Mouse (Mus musculus) myocyte (in vitro differentiated cells): Measurements from ENCODE around the gene Dis3l. TPM values are rescaled to one million over a fixed set of nuclear protein-coding genes. Genes with fewer than 3 reads are reported as not detected.

Source experiments
- H3K27me3 ChIP-seq: one replicate; pipeline ENCODE4 v1.6.1; 2011; ENCODE audit not compliant: control insufficient read depth, insufficient read depth, insufficient read length
- H3K36me3 ChIP-seq: one replicate; pipeline ENCODE4 v1.6.1; 2011; ENCODE audit not compliant: control insufficient read depth, insufficient read depth
- H3K4me2 ChIP-seq: one replicate; pipeline ENCODE4 v1.6.1; 2011; ENCODE audit warnings: low read depth, control low read depth
- H3K4me3 ChIP-seq: one replicate; pipeline ENCODE4 v1.5.1; 2011; ENCODE audit warnings: mild to moderate bottlenecking, control low read depth, moderate library complexity
- H3K79me2 ChIP-seq: one replicate; pipeline ENCODE4 v1.6.1; 2011; ENCODE audit not compliant: control insufficient read depth, insufficient read depth
- H3ac ChIP-seq: one replicate; pipeline ENCODE4 v1.6.1; 2011; ENCODE audit not compliant: control insufficient read depth, insufficient read length
- CEBPB ChIP-seq: IDR thresholded peaks from 2 replicates; pipeline ENCODE4 v1.6.1; 2011; ENCODE audit warnings: mild to moderate bottlenecking, moderate library complexity; ENCODE audit not compliant: poor library complexity, insufficient read depth, severe bottlenecking
- E2F4 ChIP-seq: IDR thresholded peaks from one replicate; pipeline ENCODE4 v1.6.1; 2011; ENCODE audit warnings: mild to moderate bottlenecking, control low read depth, moderate library complexity; ENCODE audit not compliant: insufficient read depth
- MAX ChIP-seq: IDR thresholded peaks from one replicate; pipeline ENCODE4 v1.6.1; 2011; ENCODE audit warnings: low read depth, mild to moderate bottlenecking, control low read depth
- MYOD1 ChIP-seq, 3 experiments: IDR thresholded peaks; one replicate each; pipeline ENCODE4 v1.6.1; 2011; ENCODE audit warnings: control low read depth in 2 of 3, low read depth in 2 of 3, mild to moderate bottlenecking in 2 of 3, moderate library complexity in 1 of 3; ENCODE audit not compliant: insufficient read length in 2 of 3, control insufficient read depth in 1 of 3
- MYOG ChIP-seq, 3 experiments: IDR thresholded peaks; one replicate each; pipeline ENCODE4 v1.6.1; 2011; ENCODE audit warnings: control low read depth in 2 of 3, low read depth in 2 of 3, mild to moderate bottlenecking in 2 of 3; ENCODE audit not compliant: insufficient read length in 2 of 3, control insufficient read depth in 1 of 3, insufficient read depth in 1 of 3
- POLR2A ChIP-seq: IDR thresholded peaks from one replicate; pipeline ENCODE4 v1.6.1; 2011; ENCODE audit warnings: low read depth, mild to moderate bottlenecking, control low read depth, moderate library complexity; ENCODE audit not compliant: insufficient read length
- POLR2AphosphoS2 ChIP-seq: IDR thresholded peaks from one replicate; pipeline ENCODE4 v1.6.1; 2011; ENCODE audit warnings: low read depth, control low read depth; ENCODE audit not compliant: insufficient read length
- REST ChIP-seq: IDR thresholded peaks from one replicate; pipeline ENCODE4 v1.6.1; 2011; ENCODE audit warnings: mild to moderate bottlenecking, control low read depth, moderate library complexity; ENCODE audit not compliant: insufficient read depth, insufficient read length
- SRF ChIP-seq: IDR thresholded peaks from one replicate; pipeline ENCODE4 v1.6.1; 2011; ENCODE audit warnings: low read depth; ENCODE audit not compliant: control insufficient read depth, insufficient read length
- TCF12 ChIP-seq: IDR thresholded peaks from one replicate; pipeline ENCODE4 v1.6.1; 2011; ENCODE audit warnings: mild to moderate bottlenecking, control low read depth; ENCODE audit not compliant: poor library complexity, insufficient read depth, severe bottlenecking
- TCF3 ChIP-seq: IDR thresholded peaks from one replicate; pipeline ENCODE4 v1.6.1; 2011; ENCODE audit warnings: low read depth, control low read depth; ENCODE audit not compliant: insufficient read length
- USF1 ChIP-seq: IDR thresholded peaks from one replicate; pipeline ENCODE4 v1.6.1; 2011; ENCODE audit warnings: low read depth, mild to moderate bottlenecking, control low read depth, moderate library complexity
- polyA plus RNA-seq: library from polyadenylated mRNA; unstranded; fragments of >200 nt; fragmentation: generic; extraction: Trizol; gene quantifications from one replicate; pipeline ENCODE4 v1.2.1, GENCODE M21; 2012; ENCODE audit warnings: missing spikeins

Gene Dis3l
- polyA plus RNA-seq, 1 experiment: 13.0 TPM

GRCm38 (mm10) chr9:64361231-64361950 lies 20.3 kb upstream of the Dis3l start:
- Histone ChIP-seq H3ac (no peak overlapping the region), H3K36me3 (no peaks in the 10 kb centered on the region), H3K4me2 (no peak overlapping the region), H3K4me3 (no peak overlapping the region), H3K27me3 (peaks cover 21% of the 10 kb centered on the region), H3K79me2 (no peaks in the 10 kb centered on the region)
- TF ChIP-seq POLR2AphosphoS2 (no peak), SRF (no peak), POLR2A (no peak), MYOG (IDR thresholded peaks at IDR 0.05; ENCODE audit: control insufficient read depth in 1 of 3, insufficient read depth in 1 of 3, insufficient read length in 2 of 3, low read depth in 2 of 3) (no peak), E2F4 (no peak), MYOD1 (IDR thresholded peaks at IDR 0.05; ENCODE audit: control insufficient read depth in 1 of 3, insufficient read length in 2 of 3, low read depth in 2 of 3) (no peak), USF1 (no peak), TCF12 (no peak), MAX (no peak), REST (no peak), CEBPB (no peak), TCF3 (no peak)

GRCm38 (mm10) chr9:64355627-64356026 lies 14.5 kb upstream of the Dis3l start:
- peaks cover 45% of the 10 kb centered on the region for H3K27me3 ChIP-seq
- no peak for TF ChIP-seq MYOG (IDR thresholded peaks at IDR 0.05; ENCODE audit: control insufficient read depth in 1 of 3, insufficient read depth in 1 of 3, insufficient read length in 2 of 3, low read depth in 2 of 3)
- TF ChIP-seq TCF3: no peak
- no peak for TF ChIP-seq POLR2AphosphoS2
- TF ChIP-seq TCF12: no peak
- no peak for TF ChIP-seq MAX
- TF ChIP-seq CEBPB: no peak
- no peak for TF ChIP-seq E2F4
- no peaks in the 10 kb centered on the region for H3K36me3 ChIP-seq
- no peak overlapping the region for H3K4me2 ChIP-seq
- no peaks in the 10 kb centered on the region for H3K79me2 ChIP-seq
- H3K4me3 ChIP-seq: no peak overlapping the region
- no peak overlapping the region for H3ac ChIP-seq

- Histone ChIP-seq H3ac (no peak overlapping the region), H3K4me3 (no peak overlapping the region), H3K36me3 (no peaks in the 10 kb centered on the region), H3K27me3 (peaks cover 36% of the 10 kb centered on the region), H3K79me2 (no peaks in the 10 kb centered on the region), H3K4me2 (no peak overlapping the region)
- TF ChIP-seq POLR2AphosphoS2 (no peak), CEBPB (no peak), USF1 (no peak), POLR2A (no peak), TCF3 (no peak), MYOD1 (IDR thresholded peaks at IDR 0.05; ENCODE audit: control insufficient read depth in 1 of 3, insufficient read length in 2 of 3, low read depth in 2 of 3) (no peak), E2F4 (no peak), REST (no peak), MAX (no peak), MYOG (IDR thresholded peaks at IDR 0.05; ENCODE audit: control insufficient read depth in 1 of 3, insufficient read depth in 1 of 3, insufficient read length in 2 of 3, low read depth in 2 of 3) (no peak), SRF (no peak), TCF12 (no peak)
Observed at GRCm38 (mm10) chr9:64351191-64351590, 10.1 kb upstream of the Dis3l start.

GRCm38 (mm10) chr9:64349490-64349889 lies 8.4 kb upstream of the Dis3l start:
- H3K4me3 ChIP-seq: no peak overlapping the region
- no peak for TF ChIP-seq CEBPB
- TF ChIP-seq REST: no peak
- no peak for TF ChIP-seq MYOG (IDR thresholded peaks at IDR 0.05; ENCODE audit: control insufficient read depth in 1 of 3, insufficient read depth in 1 of 3, insufficient read length in 2 of 3, low read depth in 2 of 3)
- TF ChIP-seq MYOD1 (IDR thresholded peaks at IDR 0.05; ENCODE audit: control insufficient read depth in 1 of 3, insufficient read length in 2 of 3, low read depth in 2 of 3): no peak
- no peak for TF ChIP-seq POLR2A
- no peak for TF ChIP-seq SRF
- TF ChIP-seq TCF12: no peak
- TF ChIP-seq POLR2AphosphoS2: no peak
- no peak for TF ChIP-seq E2F4
- TF ChIP-seq MAX: no peak
- TF ChIP-seq USF1: no peak
- no peak for TF ChIP-seq TCF3

More at GRCm38 (mm10) chr9:64349490-64349889, 8.4 kb upstream of the Dis3l start:
- peaks cover 22% of the 10 kb centered on the region for H3K27me3 ChIP-seq
- no peak overlapping the region for H3ac ChIP-seq
- no peaks in the 10 kb centered on the region for H3K79me2 ChIP-seq
- no peaks in the 10 kb centered on the region for H3K36me3 ChIP-seq
- H3K4me2 ChIP-seq: no peak overlapping the region
